Mouse (Mus musculus) testis, adult 2 months (tissue): ENCODE measurements around the gene Angptl4. TPM values are rescaled to one million over a fixed set of nuclear protein-coding genes. Genes with fewer than 3 reads are reported as not detected.

Experiments
- H3K27ac ChIP-seq: fragments of 200-500 bp; 2 replicates; pipeline ENCODE4 v1.5.1; 2012; ENCODE audit warnings: low read depth, low read length; ENCODE audit not compliant: control insufficient read depth, insufficient read depth
- H3K27me3 ChIP-seq: fragments of 200-500 bp; 2 replicates; pipeline ENCODE4 v1.6.1; 2012; ENCODE audit warnings: mild to moderate bottlenecking, low read length, moderate library complexity; ENCODE audit not compliant: control insufficient read depth, insufficient read depth
- H3K36me3 ChIP-seq: fragments of 200-500 bp; 2 replicates; pipeline ENCODE4 v1.6.1; 2012; ENCODE audit warnings: mild to moderate bottlenecking, low read length; ENCODE audit not compliant: control insufficient read depth, insufficient read depth
- H3K4me1 ChIP-seq: fragments of 200-500 bp; 2 replicates; pipeline ENCODE4 v1.6.1; 2012; ENCODE audit warnings: low read length; ENCODE audit not compliant: control insufficient read depth, insufficient read depth
- H3K4me3 ChIP-seq: fragments of 200-500 bp; 2 replicates; pipeline ENCODE4 v1.5.1; 2012; ENCODE audit warnings: low read depth, mild to moderate bottlenecking, low read length, moderate library complexity, mixed read lengths; ENCODE audit not compliant: control insufficient read depth
- CTCF ChIP-seq: fragments of 200-500 bp; IDR thresholded peaks from 2 replicates; pipeline ENCODE4 v1.5.1; 2012; ENCODE audit warnings: low read depth, mild to moderate bottlenecking, inconsistent platforms, low read length, moderate library complexity; ENCODE audit not compliant: control insufficient read depth, insufficient read depth, insufficient replicate concordance
- POLR2A ChIP-seq: fragments of 200-500 bp; IDR thresholded peaks from 2 replicates; pipeline ENCODE4 v1.6.1; 2012; ENCODE audit warnings: low read depth, mild to moderate bottlenecking, inconsistent platforms, low read length, moderate library complexity; ENCODE audit not compliant: control insufficient read depth
- polyA plus RNA-seq: library from polyadenylated mRNA; depleted of rRNA; stranded (reverse); fragments of >200 nt; gene quantifications from 2 replicates; pipeline ENCODE4 v1.2.3, GENCODE M21; 2012

Angptl4 gene
- polyA plus RNA-seq, 1 experiment = 3.3 TPM

DNA sequence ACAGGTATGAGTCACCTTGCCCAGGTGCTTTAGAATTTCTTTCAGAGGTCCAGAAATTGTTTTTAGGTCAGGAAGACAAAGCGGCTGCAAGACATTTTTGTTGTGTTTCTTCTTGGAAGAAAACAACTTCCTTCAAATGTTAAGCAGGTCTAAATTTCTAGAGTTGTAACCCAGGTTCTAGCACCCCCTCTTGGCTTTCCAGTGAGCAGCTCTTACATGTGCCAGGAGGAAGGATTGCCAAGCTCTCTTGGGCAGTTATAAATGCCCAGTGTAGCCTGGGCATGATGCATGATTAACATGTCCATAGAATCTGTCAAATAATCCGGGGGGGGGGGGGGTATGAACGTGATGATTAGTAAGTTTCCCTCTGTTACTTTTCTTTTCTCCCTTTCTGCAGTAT lies 16.7 kb upstream of the Angptl4 start:
- no peak overlapping the region for H3K4me3 ChIP-seq
- no peak overlapping the region for H3K27ac ChIP-seq
- H3K36me3 ChIP-seq = no peaks in the 10 kb centered on the region
- TF ChIP-seq CTCF (no peak), POLR2A (no peak)
- H3K4me1 ChIP-seq = no peaks in the 10 kb centered on the region
- H3K27me3 ChIP-seq = no peaks in the 10 kb centered on the region

DNA sequence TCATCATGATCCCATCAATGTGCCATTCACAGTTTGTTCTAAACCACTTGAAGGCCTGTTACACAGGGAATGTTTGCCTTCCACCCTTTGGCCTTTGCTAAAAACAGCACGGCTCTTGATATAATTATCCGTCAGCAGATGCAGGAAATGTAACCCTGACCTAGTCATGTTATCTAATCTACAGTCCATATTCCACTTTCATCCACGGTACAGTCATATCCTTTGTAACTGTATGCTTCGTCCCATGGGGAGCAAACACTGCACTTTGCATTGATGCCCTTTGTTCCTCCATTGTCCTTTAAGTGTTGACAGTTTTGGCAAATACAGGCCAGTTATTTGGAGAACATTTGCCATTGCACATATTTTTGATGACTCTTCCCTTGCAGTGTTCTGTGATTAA lies 7.1 kb upstream of the Angptl4 start:
- no peak for TF ChIP-seq CTCF
- no peak for TF ChIP-seq POLR2A
- Histone ChIP-seq H3K36me3 (no peaks in the 10 kb centered on the region), H3K4me1 (peaks cover 6% of the 10 kb centered on the region), H3K27me3 (no peaks in the 10 kb centered on the region), H3K4me3 (no peak overlapping the region), H3K27ac (no peak overlapping the region)

DNA sequence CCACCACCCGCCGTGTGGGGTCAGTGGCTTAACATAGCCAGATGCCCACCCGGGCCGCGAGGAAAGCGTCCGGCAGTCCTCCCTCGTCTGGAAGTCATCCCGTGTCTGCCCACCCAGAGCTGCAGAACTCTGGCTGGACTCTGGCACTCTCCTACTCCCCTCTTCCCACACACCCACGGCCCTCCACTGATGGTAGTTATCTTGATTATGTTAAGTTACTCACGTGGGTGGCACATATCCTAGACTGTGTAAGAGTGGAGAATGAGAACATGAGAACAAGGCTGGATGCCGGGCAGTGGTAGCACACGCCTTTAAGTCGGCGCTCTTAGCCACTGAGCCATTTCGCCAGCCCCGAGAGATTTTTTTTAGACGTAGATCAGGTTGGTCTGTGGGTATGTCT lies 4.7 kb upstream of the Angptl4 start:
- H3K27me3 ChIP-seq = no peaks in the 10 kb centered on the region
- no peak overlapping the region for H3K27ac ChIP-seq
- TF ChIP-seq POLR2A (no peak), CTCF (no peak)

DNA sequence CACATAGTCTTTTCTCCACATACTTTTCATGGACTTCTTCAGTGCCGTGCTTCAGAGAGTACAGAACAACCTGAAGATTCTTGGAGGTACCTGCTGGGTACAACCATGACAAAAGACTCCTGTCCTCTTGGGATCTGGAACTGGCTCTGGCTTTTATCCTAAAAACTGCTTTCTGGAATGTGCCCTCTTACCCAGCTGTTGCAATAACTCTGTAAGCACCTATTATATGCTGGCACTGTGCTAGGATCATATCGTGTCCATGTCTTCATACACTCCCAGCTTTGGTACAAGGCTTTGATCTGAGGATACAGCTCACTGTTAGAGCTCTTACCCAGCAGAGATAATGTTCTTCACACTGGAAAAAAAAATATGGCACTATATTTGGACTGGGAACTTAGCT lies 3.3 kb upstream of the Angptl4 start:
- TF ChIP-seq POLR2A = no peak
- no peak for TF ChIP-seq CTCF
- no peak overlapping the region for H3K4me3 ChIP-seq
- H3K4me1 ChIP-seq = peaks cover 14% of the 10 kb centered on the region
- H3K27ac ChIP-seq = no peak overlapping the region
- H3K27me3 ChIP-seq = no peaks in the 10 kb centered on the region
- H3K36me3 ChIP-seq = no peaks in the 10 kb centered on the region

More for the DNA sequence above, 4.7 kb upstream of the Angptl4 start:
- Histone ChIP-seq H3K4me3 (peak overlapping the region; percentile 69), H3K36me3 (no peaks in the 10 kb centered on the region), H3K4me1 (peaks cover 11% of the 10 kb centered on the region)

DNA sequence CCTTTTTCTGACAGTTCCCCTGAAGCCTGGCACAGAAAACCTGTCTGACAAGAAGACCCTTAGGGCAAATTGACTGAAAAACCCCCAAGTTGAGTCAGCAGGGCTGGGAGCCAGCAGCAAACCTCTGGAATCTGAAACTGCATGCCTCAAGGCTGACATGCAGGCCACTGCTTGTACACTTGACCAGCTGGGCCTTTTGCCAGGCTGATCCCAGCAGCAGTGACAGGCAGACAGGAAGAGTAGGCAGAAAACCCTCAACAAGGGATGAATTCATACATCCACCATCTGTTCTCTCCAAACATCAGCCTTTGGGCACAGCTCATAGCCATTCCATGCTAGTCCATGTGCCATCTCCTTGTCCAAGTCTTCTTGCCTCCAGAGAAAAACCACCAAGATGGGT lies 1.8 kb upstream of the Angptl4 start:
- Histone ChIP-seq H3K27me3 (no peaks in the 10 kb centered on the region), H3K27ac (no peak overlapping the region), H3K4me1 (peaks cover 16% of the 10 kb centered on the region), H3K4me3 (no peak overlapping the region), H3K36me3 (no peaks in the 10 kb centered on the region)
- TF ChIP-seq POLR2A = no peak
- no peak for TF ChIP-seq CTCF

DNA sequence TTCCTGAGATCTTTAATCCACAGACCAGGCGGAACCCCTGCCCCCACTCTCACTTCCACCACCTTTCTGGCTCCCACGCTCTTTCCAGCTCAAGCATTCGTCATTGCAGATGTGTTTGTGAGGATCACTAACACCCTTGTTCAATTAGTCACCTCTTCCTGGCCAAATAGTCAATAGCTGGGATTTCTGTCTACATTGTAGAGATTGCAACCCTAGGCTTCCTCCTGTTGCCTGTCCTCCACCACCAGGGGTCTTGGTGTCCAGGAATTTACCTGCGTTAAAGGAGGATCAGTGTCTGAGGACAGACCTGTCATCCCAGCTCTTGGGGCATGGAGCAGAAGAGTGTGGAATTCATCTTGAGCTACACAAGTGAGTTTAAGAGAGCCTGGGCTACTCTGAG lies 437 bp upstream of the Angptl4 start:
- TF ChIP-seq CTCF = no peak
- peak overlapping the region; percentile 72 for H3K27ac ChIP-seq
- H3K4me3 ChIP-seq = no peak overlapping the region; the same call in 1 of the 2 replicates
- H3K36me3 ChIP-seq = no peaks in the 10 kb centered on the region
- no peaks in the 10 kb centered on the region for H3K27me3 ChIP-seq
- H3K4me1 ChIP-seq = peaks cover 16% of the 10 kb centered on the region

DNA sequence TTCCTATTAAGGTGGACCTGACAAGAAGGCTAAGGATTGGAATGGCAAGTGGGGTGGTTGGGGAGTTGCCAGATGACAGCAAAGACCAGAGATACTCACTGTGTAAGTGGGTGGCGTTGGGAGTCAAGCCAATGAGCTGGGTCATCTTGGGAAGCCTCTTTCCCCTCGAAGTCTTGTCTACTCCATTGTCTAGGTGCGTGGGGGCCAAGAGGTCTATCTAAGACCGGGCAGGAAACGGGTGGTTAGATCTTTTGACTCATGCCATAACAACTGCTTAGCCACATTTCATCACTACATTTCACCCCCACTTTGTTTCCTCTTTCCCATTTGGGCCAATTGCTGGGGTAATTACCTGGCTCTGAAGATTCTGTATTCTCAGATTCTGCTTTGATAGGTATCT lies 1.2 kb downstream of the Angptl4 start:
- Histone ChIP-seq H3K27ac (peak overlapping the region; percentile 67), H3K4me3 (peak overlapping the region; percentile 74; the same call in 1 of the 2 replicates), H3K36me3 (no peaks in the 10 kb centered on the region), H3K4me1 (peaks cover 10% of the 10 kb centered on the region), H3K27me3 (no peaks in the 10 kb centered on the region)
- TF ChIP-seq CTCF (no peak), POLR2A (no peak)

DNA sequence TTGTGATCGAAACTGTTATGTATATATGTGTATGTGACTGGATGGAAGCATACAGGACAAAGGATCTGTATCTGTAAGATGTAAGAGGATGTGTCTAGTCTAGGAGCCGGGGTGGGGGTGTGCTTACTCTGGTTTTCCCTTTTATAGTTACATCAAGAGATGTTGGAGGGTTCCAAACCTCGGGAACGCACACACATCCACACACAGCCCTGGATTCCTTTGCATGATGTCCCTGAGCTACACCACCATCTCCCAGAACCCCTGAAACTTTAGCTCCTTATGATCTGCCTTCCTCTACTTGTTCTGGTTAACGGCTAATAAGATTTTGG lies 1.7 kb downstream of the Angptl4 start:
- Histone ChIP-seq H3K4me1 (peaks cover 13% of the 10 kb centered on the region), H3K27ac (no peak overlapping the region), H3K36me3 (no peaks in the 10 kb centered on the region), H3K4me3 (no peak overlapping the region), H3K27me3 (no peaks in the 10 kb centered on the region)
- no peak for TF ChIP-seq CTCF
